Mouse (Mus musculus) kidney, postnatal 0 days (tissue): ENCODE measurements around the gene Spata25. TPM values are rescaled to one million over a fixed set of nuclear protein-coding genes. Genes with fewer than 3 reads are reported as not detected.

ENCODE experiments used
- ATAC-seq: fragments of 200-750 bp; cut with Nextera tagmentation; replicated peaks from 2 replicates; pipeline ENCODE4 v1.8.0; 2017; ENCODE audit warnings: low read depth, moderate number of reproducible peaks, moderate TSS enrichment, moderate library complexity; ENCODE audit not compliant: low FRiP score
- DNase-seq: peaks from one replicate; pipeline ENCODE4 v3.0.0-alpha.2; 2016; ENCODE audit warnings: low spot score
- H3K27ac ChIP-seq: fragments of 300-500 bp; sonication (generic); 2 replicates; pipeline ENCODE4 v1.5.1; 2014; ENCODE audit warnings: mild to moderate bottlenecking
- H3K27me3 ChIP-seq: fragments of 300-500 bp; sonication (generic); 2 replicates; pipeline ENCODE4 v1.6.1; 2014; ENCODE audit warnings: low read length, mixed read lengths; ENCODE audit not compliant: insufficient read depth
- H3K36me3 ChIP-seq: fragments of 300-500 bp; sonication (generic); 2 replicates; pipeline ENCODE4 v1.6.1; 2014; ENCODE audit warnings: low read length, mixed read lengths; ENCODE audit not compliant: insufficient read depth
- H3K4me1 ChIP-seq: fragments of 300-500 bp; sonication (generic); replicated peaks from 2 replicates; pipeline ENCODE4 v1.6.1; 2014; ENCODE audit warnings: antibody characterized with exemption, low read length, mixed read lengths; ENCODE audit not compliant: insufficient read depth
- H3K4me2 ChIP-seq: fragments of 300-500 bp; sonication (generic); 2 replicates; pipeline ENCODE4 v1.6.1; 2014; ENCODE audit warnings: mild to moderate bottlenecking, low read length, moderate library complexity, mixed read lengths
- H3K4me3 ChIP-seq: fragments of 300-500 bp; sonication (generic); replicated peaks from 2 replicates; pipeline ENCODE4 v1.5.1; 2014; ENCODE audit warnings: low read depth, low read length
- H3K9ac ChIP-seq: fragments of 300-500 bp; sonication (generic); 2 replicates; pipeline ENCODE4 v1.6.1; 2014; ENCODE audit warnings: low read depth, low read length
- H3K9me3 ChIP-seq: fragments of 300-500 bp; sonication (generic); replicated peaks from 2 replicates; pipeline ENCODE4 v1.6.1; 2016; ENCODE audit warnings: low read length, inconsistent platforms, mixed read lengths
- CTCF ChIP-seq: IDR thresholded peaks from 2 replicates; pipeline ENCODE4 v1.5.1; 2016; ENCODE audit warnings: antibody characterized with exemption, low read depth, mild to moderate bottlenecking, moderate library complexity
- WGBS: fragments of 180-500 bp; shearing (Covaris S2); extraction: QIAGEN DNeasy Blood & Tissue Kit; methylation state at CpG from one replicate; pipeline ENCODE4 v1.1.7; 2014; 5-methylcytosine and 5-hydroxymethylcytosine counted together
- polyA plus RNA-seq: library from polyadenylated mRNA; unstranded; fragments of >200 nt; fragmentation: Nextera tagmentation; extraction: Ambion mirVana; gene quantifications from 2 replicates; pipeline ENCODE4 v1.2.1, GENCODE M21; 2015

Spata25 gene
- polyA plus RNA-seq, 1 experiment from 2014 or later = not detected

DNA sequence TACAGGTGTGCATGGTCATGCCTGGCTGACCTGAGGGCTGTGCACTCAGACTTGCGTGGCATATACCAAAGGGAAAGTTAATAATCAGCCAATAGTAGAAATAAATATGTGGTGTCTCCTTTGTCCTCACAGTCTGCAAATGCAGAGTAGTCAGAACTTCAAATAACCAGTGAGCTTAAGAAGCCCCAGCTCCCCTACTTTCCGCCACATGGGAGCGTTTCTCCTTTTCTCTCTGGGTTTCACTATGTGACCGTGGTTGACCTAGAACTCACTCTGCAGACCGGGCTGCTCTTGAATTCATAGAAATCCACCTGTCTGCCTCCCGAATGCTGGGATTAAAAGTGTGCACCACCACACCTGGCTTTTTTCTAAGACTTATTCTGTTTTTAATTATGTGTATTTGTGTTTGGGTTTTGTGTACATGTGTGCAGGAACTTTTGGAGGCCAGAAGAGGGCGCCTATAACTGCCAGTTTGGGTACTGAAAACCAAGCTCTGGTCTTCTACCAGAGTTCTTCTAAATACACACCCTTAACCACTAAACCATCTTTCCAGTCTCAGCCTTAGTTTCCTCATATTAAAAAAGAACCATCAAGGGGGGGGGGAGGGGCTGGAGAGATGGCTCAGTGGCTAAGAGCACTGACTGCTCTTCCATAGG, 44.3 kb downstream of the Spata25 start:
- no peaks in the 10 kb centered on the region for H3K36me3 ChIP-seq
- ATAC-seq (no peak), DNase-seq (peak; percentile 60)
- H3K4me2 ChIP-seq = no peak overlapping the region
- no peak overlapping the region for H3K27ac ChIP-seq
- TF ChIP-seq CTCF = peak; percentile 62
- 70% methylated on average over 7 of the region's 7 CpGs for WGBS
- H3K27me3 ChIP-seq = no peaks in the 10 kb centered on the region
- H3K4me3 ChIP-seq = no peak overlapping the region
- H3K4me1 ChIP-seq = no peaks in the 10 kb centered on the region; the same call in 1 of the 2 replicates
- no peaks in the 10 kb centered on the region for H3K9me3 ChIP-seq
- no peak overlapping the region for H3K9ac ChIP-seq

DNA sequence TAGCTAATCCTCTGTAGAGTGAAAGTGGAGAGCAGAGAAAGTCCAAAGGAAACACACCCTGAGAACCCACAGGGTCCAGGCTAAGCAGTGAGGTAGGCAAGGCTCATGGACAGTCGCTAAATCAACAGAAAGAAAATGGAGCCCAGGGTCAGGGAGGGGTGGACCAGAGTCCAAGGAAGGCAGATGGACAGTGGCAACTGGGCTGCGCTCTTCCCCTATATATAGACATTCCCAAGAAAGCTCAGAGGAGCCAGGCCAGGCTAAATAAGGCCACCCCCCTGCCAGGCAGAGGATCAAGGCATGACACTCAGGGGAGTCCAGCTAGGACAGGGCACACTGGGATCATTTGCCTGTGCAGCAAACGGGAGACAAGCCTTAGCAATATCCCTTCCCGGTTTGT, 46.5 kb downstream of the Spata25 start:
- Histone ChIP-seq H3K27me3 (no peaks in the 10 kb centered on the region), H3K27ac (no peak overlapping the region), H3K4me3 (no peak overlapping the region), H3K9me3 (no peaks in the 10 kb centered on the region), H3K9ac (no peak overlapping the region), H3K4me2 (no peak overlapping the region), H3K36me3 (no peaks in the 10 kb centered on the region), H3K4me1 (no peaks in the 10 kb centered on the region; the same call in 1 of the 2 replicates)
- DNase-seq (no peak), ATAC-seq (no peak)
- 73% methylated on average over 4 of the region's 4 CpGs for WGBS
- no peak for TF ChIP-seq CTCF

DNA sequence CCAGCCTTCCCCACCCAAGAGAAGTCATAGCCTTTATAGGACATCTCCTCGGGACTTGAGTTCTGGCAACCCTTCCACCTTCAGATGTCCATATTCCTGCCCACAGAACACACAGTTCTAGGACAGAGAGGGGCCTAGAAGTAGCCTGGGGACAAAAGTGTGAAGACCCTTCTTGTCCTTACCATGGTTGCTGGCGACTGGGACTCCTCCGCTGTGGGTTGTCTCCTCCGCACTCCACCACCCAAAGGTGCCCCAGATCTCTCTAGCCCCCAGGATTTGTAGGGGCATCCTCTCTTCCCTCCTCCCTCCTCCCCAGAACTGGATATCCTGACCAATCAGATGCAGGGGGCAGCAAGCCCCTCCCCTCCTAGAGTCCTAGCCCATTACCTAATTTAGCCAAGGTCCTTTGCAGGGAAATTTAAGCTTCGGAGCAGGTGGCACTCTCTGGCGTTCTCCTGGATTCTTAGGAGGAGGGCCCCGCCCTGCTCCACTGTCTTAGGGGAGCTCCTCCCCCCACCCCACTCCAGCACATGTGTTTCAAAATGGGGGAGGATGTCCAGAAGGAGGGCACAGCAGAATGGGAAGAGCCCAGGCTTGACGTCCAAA, 48.8 kb downstream of the Spata25 start, which contains the start of gene Tnnc2:
Gene Tnnc2 (minus strand): TSS at position 487 of the 606 bp plus-strand sequence.
- no peaks in the 10 kb centered on the region for H3K27me3 ChIP-seq
- H3K4me3 ChIP-seq = no peak within 1 kb of the TSS
- no peak within 1 kb of the TSS for H3K27ac ChIP-seq
- H3K9me3 ChIP-seq = no peaks in the 10 kb centered on the region
- no peaks in the 10 kb centered on the region for H3K4me1 ChIP-seq
- no peak for TF ChIP-seq CTCF
- no peak within 1 kb of the TSS for H3K4me2 ChIP-seq
- no peak within 1 kb of the TSS for H3K9ac ChIP-seq
- no peak for DNase-seq
- H3K36me3 ChIP-seq = no peaks in the 10 kb centered on the region
- WGBS = 63% methylated on average over 8 of the region's 8 CpGs
- ATAC-seq = no peak; the same call in 1 of the 2 replicates

DNA sequence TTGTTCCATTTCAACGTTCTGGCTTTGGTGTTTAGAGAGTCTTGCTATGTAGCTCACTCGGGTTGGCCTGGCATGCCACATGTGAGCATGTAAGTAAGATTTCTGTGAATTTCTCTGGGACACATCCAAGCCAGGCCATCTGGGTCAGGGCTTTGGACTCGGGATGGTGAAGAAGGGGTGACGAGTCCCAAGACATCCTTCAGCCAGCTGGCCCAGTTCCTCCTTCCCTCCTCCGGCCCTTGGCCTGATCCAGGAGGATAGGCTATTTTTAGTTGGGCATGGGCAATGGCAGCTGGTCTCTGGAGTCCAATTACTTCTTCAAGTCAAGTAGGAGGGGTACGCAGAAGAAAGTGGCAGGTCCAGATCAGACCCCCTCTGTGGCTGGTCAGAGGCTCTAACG, 49.5 kb downstream of the Spata25 start:
- no peak for ATAC-seq
- no peak for DNase-seq
- TF ChIP-seq CTCF = no peak
- Histone ChIP-seq H3K4me1 (no peaks in the 10 kb centered on the region), H3K27me3 (no peaks in the 10 kb centered on the region), H3K36me3 (no peaks in the 10 kb centered on the region), H3K4me3 (no peak overlapping the region), H3K27ac (no peak overlapping the region), H3K4me2 (no peak overlapping the region), H3K9me3 (no peaks in the 10 kb centered on the region), H3K9ac (no peak overlapping the region)
- WGBS = 67% methylated on average over 7 of the region's 7 CpGs

DNA sequence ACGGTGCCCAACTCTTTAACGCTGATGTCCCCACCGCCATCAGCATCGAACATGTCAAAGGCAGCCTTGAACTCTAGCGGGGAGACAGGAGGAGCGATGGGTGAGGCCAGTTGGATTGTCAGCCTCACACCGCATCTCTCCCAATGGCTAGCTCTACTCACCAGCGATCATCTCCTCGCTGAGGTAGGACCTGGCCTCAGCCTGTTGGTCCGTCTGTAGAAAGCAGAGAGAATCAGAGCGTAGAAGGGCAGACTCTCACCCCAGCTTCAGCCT, 50.4 kb downstream of the Spata25 start:
- H3K9ac ChIP-seq = no peak overlapping the region
- H3K27ac ChIP-seq = no peak overlapping the region
- H3K4me1 ChIP-seq = no peaks in the 10 kb centered on the region
- DNase-seq (no peak), ATAC-seq (no peak)
- no peak overlapping the region for H3K4me3 ChIP-seq
- H3K27me3 ChIP-seq = no peaks in the 10 kb centered on the region
- no peak for TF ChIP-seq CTCF
- 91% methylated on average over 11 of the region's 11 CpGs for WGBS
- no peak overlapping the region for H3K4me2 ChIP-seq
- no peaks in the 10 kb centered on the region for H3K36me3 ChIP-seq
- H3K9me3 ChIP-seq = no peaks in the 10 kb centered on the region

DNA sequence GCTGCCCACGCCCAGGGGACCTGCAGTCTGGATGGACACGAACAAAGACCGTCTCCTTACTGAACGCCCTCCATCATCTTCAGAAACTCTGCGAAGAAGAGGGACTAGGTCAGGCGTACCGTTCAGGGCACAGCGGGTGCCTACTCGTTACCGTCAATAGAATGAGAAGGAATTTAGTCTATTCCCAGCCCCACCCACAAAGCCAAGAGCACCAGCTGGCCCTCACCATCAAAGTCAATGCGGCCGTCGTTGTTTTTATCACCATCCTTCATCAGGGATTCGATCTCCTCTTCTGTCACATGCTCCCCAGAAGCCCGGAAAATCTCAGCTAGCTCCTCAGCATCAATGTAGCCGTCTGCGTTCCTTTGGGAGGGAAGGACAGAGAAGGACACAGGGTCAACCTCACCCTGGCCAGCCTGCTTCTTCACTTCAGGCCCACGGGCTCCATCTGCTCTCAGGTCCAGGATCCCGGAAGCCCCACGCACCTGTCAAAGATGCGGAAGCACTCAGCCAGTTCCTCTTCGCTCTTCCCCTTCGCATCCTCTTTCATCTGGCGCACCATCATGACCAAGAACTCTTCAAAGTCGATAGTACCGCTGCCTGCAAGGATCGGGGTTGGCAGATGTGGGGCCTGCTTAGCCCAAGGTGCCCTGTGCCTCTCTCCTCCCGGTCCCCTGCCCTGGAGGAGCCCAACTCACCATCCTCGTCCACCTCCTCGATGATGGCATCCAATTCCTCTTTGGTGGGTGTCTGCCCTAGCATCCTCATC, 50.9 kb downstream of the Spata25 start:
- Histone ChIP-seq H3K4me3 (no peak overlapping the region), H3K4me2 (no peak overlapping the region), H3K27me3 (no peaks in the 10 kb centered on the region), H3K9me3 (no peaks in the 10 kb centered on the region), H3K36me3 (no peaks in the 10 kb centered on the region), H3K27ac (no peak overlapping the region), H3K9ac (no peak overlapping the region), H3K4me1 (no peaks in the 10 kb centered on the region)
- ATAC-seq (no peak), DNase-seq (no peak)
- no peak for TF ChIP-seq CTCF
- 80% methylated on average over 30 of the region's 30 CpGs for WGBS
